ENCODE assay signal across 10 mouse cellular contexts in genomic region chr16:94041065-94041712, GRCm38 (mm10). TPM values are rescaled to one million over a fixed set of nuclear protein-coding genes. Genes with fewer than 3 reads are reported as not detected.
DNase-seq lines count a peak whose midpoint lies in the region; ATAC-seq and TF ChIP-seq lines count a peak whose summit lies in the region.
"Had no signal": no experiment of that assay in that cellular context is flagged by ENCODE, and none has a peak within 500 bp of the region (broad histone marks: within the 10 kb centered on the region; RNA-seq: fewer than 3 reads in every experiment).

No protein-coding gene starts in this region.

- H3K9ac ChIP-seq in lung, embryonic 16.5 days (ENCODE audit: low read length): no peak overlapping the region
- no peak overlapping the region for H3K9ac ChIP-seq in limb, embryonic 12.5 days (replicated peaks)

- H3K4me3 ChIP-seq in lung, embryonic 16.5 days (ENCODE audit: low read length): no peak overlapping the region
- H3K4me3 ChIP-seq in lung, adult 2 months (replicated peaks; ENCODE audit: extremely low read depth, low read depth, low read length): no peak overlapping the region
- H3K4me3 ChIP-seq in limb, embryonic 12.5 days (replicated peaks): no peak overlapping the region

- TF ChIP-seq POLR2A in lung, adult 2 months (IDR thresholded peaks at IDR 0.05; ENCODE audit: borderline replicate concordance, extremely low read depth, low read depth, low read length): no peak

- H3K27ac ChIP-seq in lung, embryonic 16.5 days (ENCODE audit: low read length): no peak overlapping the region
- no peak overlapping the region for H3K27ac ChIP-seq in limb, embryonic 12.5 days

- ATAC-seq in lung, embryonic 16.5 days (ENCODE audit: low read depth): no peak
- ATAC-seq in limb, embryonic 12.5 days (ENCODE audit: insufficient number of reproducible peaks, insufficient read depth, low FRiP score, low TSS enrichment, low read depth): peak; percentile 40; the same call in 1 of the 2 replicates

- H3K27me3 ChIP-seq in lung, embryonic 16.5 days (ENCODE audit: control insufficient read depth, insufficient read depth, low read depth, low read length): no peaks in the 10 kb centered on the region
- peaks cover 70% of the 10 kb centered on the region for H3K27me3 ChIP-seq in limb, embryonic 12.5 days

- H3K9me3 ChIP-seq in lung, embryonic 16.5 days (ENCODE audit: control insufficient read depth, low read length): no peaks in the 10 kb centered on the region
- no peaks in the 10 kb centered on the region for H3K9me3 ChIP-seq in limb, embryonic 12.5 days

- H3K4me2 ChIP-seq in lung, embryonic 16.5 days (ENCODE audit: low read depth, low read length): peak overlapping the region; percentile 28
- H3K4me2 ChIP-seq in limb, embryonic 12.5 days: peak overlapping the region; percentile 31

- TF ChIP-seq CTCF in lung, adult 2 months (IDR thresholded peaks at IDR 0.05; ENCODE audit: insufficient read depth, low read length): no peak

- 46% methylated on average over 18 of the region's 18 CpGs for WGBS in lung, embryonic 16.5 days
- 45% methylated on average over 18 of the region's 18 CpGs for WGBS in lung, adult 2 months
- 38% methylated on average over 18 of the region's 18 CpGs for WGBS in limb, embryonic 12.5 days

- peak; percentile 55 to 67 for DNase-seq in cerebellum, postnatal 10 days
- DNase-seq in cerebellum, adult 9-11 months: no peak
- DNase-seq in lung, adult 2 months: no peak
- no peak for DNase-seq in right cerebral cortex, postnatal 36 days (ENCODE audit: low spot score in 2 of 2)
- DNase-seq in left cerebral cortex, adult 8-10 months (ENCODE audit: low spot score in 2 of 2): no peak
- no peak for DNase-seq in urinary bladder, postnatal 10 days (ENCODE audit: low spot score)
- DNase-seq: liver had no signal

- H3K36me3 ChIP-seq in lung, embryonic 16.5 days (ENCODE audit: control insufficient read depth, insufficient read depth, low read length): no peaks in the 10 kb centered on the region
- H3K36me3 ChIP-seq in limb, embryonic 12.5 days: no peaks in the 10 kb centered on the region

- H3K4me1 ChIP-seq in lung, embryonic 16.5 days (replicated peaks; ENCODE audit: control insufficient read depth, insufficient read depth, low read length): 0 out of 2 replicates have a peak, but pooled peaks cover 6% of the 10 kb centered on the region
- H3K4me1 ChIP-seq in lung, adult 2 months (ENCODE audit: control insufficient read depth, insufficient read depth, low read length): no peaks in the 10 kb centered on the region
- peaks cover 23% of the 10 kb centered on the region for H3K4me1 ChIP-seq in limb, embryonic 12.5 days (replicated peaks)

RNA-seq across cellular contexts. Expression of gene Cldn14, which starts 32.6 kb away (rescaled TPM):
- polyA plus RNA-seq in lung, embryonic 16.5 days (2015; fragmentation: Nextera tagmentation; extraction: Ambion mirVana): not detected in 2 replicates
- 0.08 and 0.17 TPM in 2 replicates for polyA plus RNA-seq in lung, adult 2 months (2012; rRNA removed)
- not detected in 2 replicates for polyA plus RNA-seq in limb, embryonic 12.5 days (2016; fragmentation: Nextera tagmentation; extraction: Ambion mirVana)
- total RNA-seq in left cerebral cortex, adult 8-10 months (2022): 1 to 10 TPM in 2 of 4 experiments, under 1 TPM in 2; 0.59 to 1.5 (median 1.1) TPM
- total RNA-seq: hematopoietic stem cell, adult 5-6 weeks had no signal

RNA-seq across cellular contexts. Expression of gene Sim2, which starts 43.5 kb away (rescaled TPM):
- polyA plus RNA-seq in lung, embryonic 16.5 days (2015; fragmentation: Nextera tagmentation; extraction: Ambion mirVana): 0.11 and 0.13 TPM in 2 replicates
- 0.05 and 8.8 TPM in 2 replicates for polyA plus RNA-seq in lung, adult 2 months (2012; rRNA removed)
- polyA plus RNA-seq in limb, embryonic 12.5 days (2016; fragmentation: Nextera tagmentation; extraction: Ambion mirVana): 2.0 and 2.3 TPM in 2 replicates
- total RNA-seq in left cerebral cortex, adult 8-10 months (2022): under 1 TPM in 2 of 4 experiments, not detected in 2; 0.09 to 0.25 TPM
- total RNA-seq: hematopoietic stem cell, adult 5-6 weeks had no signal

Comparison
In these comparisons a context has a peak if more than half of its experiments do, and no peak if none do; other contexts are left out.
1. DNase-seq: peak in cerebellum, postnatal 10 days (2 of 2); none in cerebellum, adult 9-11 months (single experiment), lung, adult 2 months (single experiment), right cerebral cortex, postnatal 36 days (0 of 2), left cerebral cortex, adult 8-10 months (0 of 2) and urinary bladder, postnatal 10 days (single experiment).